Mouse (Mus musculus) spleen, postnatal 4 days (tissue): ENCODE results near the gene Fezf2.

Experiments used
- DNase-seq, 2 experiments: peaks; one replicate each; pipeline ENCODE4 v3.0.0; 2022; ENCODE audit warnings: low spot score in 2 of 2

Fezf2 gene

GRCm38 (mm10) chr14:12342458-12343131 is 5.4 kb downstream of the Fezf2 start:
- no peak for DNase-seq

DNA sequence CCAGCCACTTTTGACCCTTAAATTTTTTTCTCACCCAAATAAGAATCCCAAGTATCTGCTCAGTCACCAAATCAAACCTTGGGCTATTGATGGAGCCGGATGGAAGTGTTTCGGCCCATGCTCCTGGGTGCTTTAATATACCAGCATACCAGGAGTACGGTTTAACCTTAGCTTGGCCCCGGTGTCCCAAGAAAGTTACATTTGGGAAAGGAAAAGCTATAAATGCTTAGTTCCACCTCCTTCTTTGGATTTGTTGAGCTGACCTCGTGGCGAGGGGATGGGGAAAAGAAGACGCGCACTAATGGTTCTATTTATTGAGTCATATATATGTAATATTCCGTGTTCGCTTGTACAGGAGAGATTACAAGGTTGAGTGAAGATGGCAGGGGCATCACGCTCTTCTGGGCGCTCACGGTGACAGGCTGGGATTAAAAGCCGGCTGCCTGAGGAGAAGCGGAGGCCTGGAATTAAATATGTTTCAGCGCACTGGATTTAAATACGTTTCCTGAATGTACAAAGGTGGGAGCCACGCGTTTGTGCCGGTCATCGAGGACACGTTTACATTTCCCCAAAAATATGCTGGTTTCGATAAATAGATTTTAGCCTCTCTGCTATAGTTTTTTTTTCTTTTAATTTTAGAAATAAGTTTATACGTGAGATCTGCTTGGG is 6.1 kb downstream of the Fezf2 start:
- DNase-seq: no peak

- no peak for DNase-seq
Measured at GRCm38 (mm10) chr14:12341075-12341788, 6.8 kb downstream of the Fezf2 start.

GRCm38 (mm10) chr14:12340238-12341074 is 7.5 kb downstream of the Fezf2 start:
- DNase-seq: no peak

DNA sequence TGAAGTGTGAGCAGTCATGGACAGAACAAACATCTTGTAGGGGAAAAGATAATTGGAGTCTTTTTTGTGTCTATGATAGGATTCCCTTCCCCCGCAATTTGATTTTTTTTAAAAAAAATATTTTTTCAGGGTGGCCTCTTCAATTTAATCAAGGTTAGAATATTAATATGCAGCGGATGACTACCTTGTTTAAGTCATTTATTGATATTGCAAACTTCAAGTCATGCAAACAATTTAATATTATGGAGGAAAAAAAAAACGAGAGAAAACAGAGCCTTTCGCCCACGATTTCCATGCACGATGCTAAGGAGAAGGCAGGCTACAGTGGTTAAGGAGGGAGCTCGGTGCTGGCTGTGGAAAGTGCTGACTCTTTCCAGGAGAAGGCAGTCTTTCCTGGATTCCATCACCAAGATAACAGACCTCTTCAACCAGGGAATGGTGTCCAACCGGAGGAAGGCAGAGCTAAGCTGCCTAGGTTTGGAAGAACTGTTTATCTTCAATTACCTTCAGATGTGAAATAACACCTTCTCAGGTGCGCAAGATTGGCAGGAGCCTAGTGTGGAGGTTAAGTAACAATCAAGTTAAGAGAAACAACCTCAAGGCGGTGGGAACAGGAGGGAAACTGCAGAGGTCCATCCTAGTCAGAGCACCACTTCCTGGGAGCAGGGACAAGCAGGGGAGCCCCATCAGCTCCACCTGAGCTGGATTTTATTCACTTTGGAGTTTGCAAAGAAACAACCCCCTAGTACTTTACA is 9.0 kb downstream of the Fezf2 start:
- no peak for DNase-seq

DNA sequence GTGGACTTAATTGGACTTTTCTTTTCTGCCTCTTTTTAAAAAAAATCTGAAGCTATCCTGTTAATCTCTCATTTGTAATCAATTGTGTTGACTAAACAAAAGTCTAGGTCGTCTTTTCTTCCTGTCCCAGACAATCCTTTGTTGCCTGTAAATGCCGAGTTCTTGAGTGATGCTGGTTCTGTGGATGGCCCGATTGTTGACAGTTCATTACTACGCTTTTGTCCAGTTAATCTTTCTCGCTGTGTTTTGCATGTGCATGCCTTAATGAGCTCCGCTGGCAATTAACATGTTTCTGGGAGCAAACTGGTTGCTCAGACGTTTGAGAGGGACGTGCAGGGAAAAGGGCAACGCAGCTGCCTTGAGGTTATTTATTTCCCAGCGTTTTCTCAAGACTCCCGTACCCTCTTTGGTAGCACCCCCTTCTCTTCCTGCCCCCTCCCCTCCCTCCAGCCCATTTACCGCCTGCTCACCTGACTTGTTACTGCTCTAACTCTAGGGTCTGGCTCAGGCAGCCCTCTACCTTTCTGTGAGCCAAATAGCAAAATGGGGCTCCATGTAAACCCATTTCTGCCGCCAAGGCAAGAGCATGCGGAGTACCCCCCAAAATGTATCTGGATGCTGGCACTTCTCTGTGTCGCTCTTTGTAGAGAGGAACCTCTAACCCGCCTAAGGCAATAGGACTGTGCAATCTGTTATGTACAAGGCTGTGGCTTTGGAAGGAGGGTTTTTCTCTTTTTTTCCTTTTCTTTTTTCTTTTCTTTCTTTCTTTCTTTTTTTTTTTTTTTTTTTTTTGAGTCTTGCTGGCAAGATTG is 9.8 kb downstream of the Fezf2 start:
- no peak for DNase-seq

DNA sequence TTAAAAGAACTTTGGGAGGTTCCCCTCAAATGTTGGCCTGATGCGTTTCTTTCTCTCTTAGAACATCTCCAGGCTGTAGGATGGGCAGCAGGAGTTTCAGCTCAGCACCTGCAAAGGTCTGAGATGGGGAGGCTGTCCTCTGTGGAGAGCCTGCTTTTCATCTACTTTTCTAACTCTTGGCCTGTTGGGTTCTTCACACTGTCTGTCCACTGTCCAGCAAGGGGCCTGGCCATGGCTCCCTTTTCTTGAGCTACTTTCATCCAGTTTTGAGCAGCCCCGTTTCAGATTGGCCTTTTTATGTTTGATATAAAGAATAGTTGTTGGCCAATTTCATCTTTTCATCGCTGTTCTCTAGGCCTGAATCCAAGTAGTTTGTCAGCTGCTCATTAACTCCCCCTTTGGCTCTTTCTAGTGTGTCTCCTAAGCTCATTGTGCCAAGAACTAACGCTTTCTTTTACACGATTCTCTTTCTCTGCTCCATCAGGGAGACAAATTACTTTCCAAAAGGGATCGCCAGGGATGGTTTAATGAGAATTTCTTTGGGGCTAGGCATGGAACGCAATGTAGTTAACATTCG is 10.5 kb downstream of the Fezf2 start:
- DNase-seq: no peak

DNA sequence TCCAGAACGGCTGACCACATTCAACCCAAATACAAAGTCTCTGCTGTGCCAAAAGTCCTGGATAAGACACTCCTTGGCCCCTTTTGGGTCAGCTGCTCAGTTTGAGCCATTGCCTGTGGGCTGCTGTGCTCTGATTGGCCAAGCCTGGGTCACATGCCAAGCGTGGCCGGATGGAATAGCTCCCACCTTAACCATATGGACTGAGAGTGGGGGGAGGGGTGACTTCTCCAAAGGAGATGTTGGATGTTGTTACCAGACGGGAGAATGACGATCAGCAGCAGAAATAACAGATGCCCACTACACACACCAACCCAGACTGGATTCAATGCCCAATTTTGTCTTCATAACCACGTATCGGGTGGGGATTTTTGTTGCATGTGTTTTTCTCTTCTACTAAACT is 13.1 kb downstream of the Fezf2 start:
- no peak for DNase-seq

DNA sequence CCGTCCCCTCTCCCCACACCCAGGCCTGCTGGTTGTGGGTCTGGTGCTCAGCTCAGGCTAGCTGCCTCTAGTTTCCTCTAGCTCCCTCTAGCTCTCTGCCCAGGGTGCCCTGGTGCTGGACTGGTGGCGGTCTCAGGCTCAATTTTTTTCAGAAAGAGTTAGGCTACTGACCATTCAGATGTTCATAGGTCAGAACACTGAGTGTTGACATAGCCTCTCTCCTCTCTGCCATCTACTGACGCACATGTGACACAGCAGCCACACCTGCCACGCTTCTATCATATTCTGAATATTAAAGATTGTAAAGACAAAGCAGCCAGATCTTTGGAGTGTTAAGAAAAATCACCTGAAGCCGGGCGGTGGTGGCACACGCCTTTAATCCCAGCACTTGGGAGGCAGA is 14.4 kb downstream of the Fezf2 start:
- DNase-seq: no peak

GRCm38 (mm10) chr14:12303106-12303505 is 44.9 kb downstream of the Fezf2 start:
- DNase-seq: no peak

DNA sequence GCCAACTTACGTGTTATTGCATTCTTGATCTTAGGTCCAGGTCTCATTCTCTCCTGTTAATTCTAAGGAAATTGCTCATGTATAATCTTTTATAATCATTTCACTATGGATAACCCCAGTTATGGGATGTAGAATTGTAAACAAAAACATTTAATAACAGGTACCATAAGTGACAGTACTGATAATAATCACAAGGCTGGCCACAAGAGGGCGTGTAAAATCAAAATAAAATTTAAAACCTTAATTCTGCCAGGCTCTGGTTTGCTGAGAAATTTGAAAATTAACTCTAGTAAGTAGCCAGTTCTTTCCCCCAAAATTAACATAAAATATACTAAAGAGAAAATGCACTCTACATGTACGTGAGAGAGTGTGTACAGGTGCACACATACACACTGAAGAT is 47.3 kb downstream of the Fezf2 start:
- DNase-seq: peak in 1 of 2 experiments; percentile 3

- peak in 1 of 2 experiments; percentile 22 for DNase-seq
Measured at GRCm38 (mm10) chr14:12300275-12300674, 47.7 kb downstream of the Fezf2 start.

- peak in 1 of 2 experiments; percentile 24 for DNase-seq
Measured at GRCm38 (mm10) chr14:12299654-12300053, 48.3 kb downstream of the Fezf2 start.

GRCm38 (mm10) chr14:12299171-12299570 is 48.8 kb downstream of the Fezf2 start:
- no peak for DNase-seq

GRCm38 (mm10) chr14:12296391-12296790 is 51.6 kb downstream of the Fezf2 start:
- peak in 1 of 2 experiments; percentile 26 for DNase-seq
